Mouse (Mus musculus): ENCODE results near the gene Cldn7. TPM values are rescaled to one million over a fixed set of nuclear protein-coding genes. Genes with fewer than 3 reads are reported as not detected.

Cldn7 gene
- total RNA-seq, 1 experiment = 24.9 TPM

GRCm38 (mm10) chr11:69932254-69932653, 32.3 kb upstream of the Cldn7 start:
- DNase-seq (ENCODE audit: low read depth, low spot score) = no peak
- H3K9me3 ChIP-seq (ENCODE audit: control insufficient read depth, insufficient read depth, low read depth, low read length) = no peaks in the 10 kb centered on the region
- H3K36me3 ChIP-seq (ENCODE audit: control insufficient read depth, insufficient read depth, low read length, poor library complexity, severe bottlenecking) = no peaks in the 10 kb centered on the region
- H3K4me3 ChIP-seq (ENCODE audit: insufficient read depth in 1 of 2, low read depth in 1 of 2, low read length in 2 of 2, poor library complexity in 1 of 2, severe bottlenecking in 1 of 2) = no peak overlapping the region
- no peak overlapping the region for H3K9ac ChIP-seq (ENCODE audit: insufficient read depth, low read depth, low read length, poor library complexity, severe bottlenecking)
- peaks cover 0 to 7% of the 10 kb centered on the region in 2 experiments; a peak in 2 of 4 replicates for H3K4me1 ChIP-seq (ENCODE audit: control insufficient read depth in 2 of 2, insufficient read depth in 2 of 2, low read length in 2 of 2, poor library complexity in 1 of 2)
- no peak overlapping the region for H3K27ac ChIP-seq (ENCODE audit: insufficient read depth, low read depth, low read length, poor library complexity, severe bottlenecking)
- TF ChIP-seq ZNF384 (IDR thresholded peaks at IDR 0.05; ENCODE audit: low read depth, low read length) = no peak
- TF ChIP-seq ZC3H11A (IDR thresholded peaks at IDR 0.05; ENCODE audit: borderline replicate concordance, low read depth, low read length) = no peak
- TF ChIP-seq MAFK (IDR thresholded peaks at IDR 0.05; ENCODE audit: insufficient read depth, low read depth, low read length) = no peak
- no peak for TF ChIP-seq CHD2 (IDR thresholded peaks at IDR 0.05; ENCODE audit: low read depth, low read length)
- no peak for TF ChIP-seq HCFC1 (IDR thresholded peaks at IDR 0.05; ENCODE audit: borderline replicate concordance, insufficient read depth, low read length)
- in situ Hi-C loops (cut with MboI; ENCODE audit: low sequenced_read_pairs in 2 of 2, unreplicated experiment in 2 of 2) = loop anchor here in 1 of 2 experiments (10.0 kb wide), 1 partner anchor 283 kb away; the partner anchor contains the start of gene Slc16a11

GRCm38 (mm10) chr11:69933066-69933465, 31.5 kb upstream of the Cldn7 start:
- Histone ChIP-seq H3K9ac (ENCODE audit: insufficient read depth, low read depth, low read length, poor library complexity, severe bottlenecking) (no peak overlapping the region), H3K4me1 (ENCODE audit: control insufficient read depth in 2 of 2, insufficient read depth in 2 of 2, low read length in 2 of 2, poor library complexity in 1 of 2) (peaks cover 0 to 10% of the 10 kb centered on the region in 2 experiments; a peak in 2 of 4 replicates), H3K27ac (ENCODE audit: insufficient read depth, low read depth, low read length, poor library complexity, severe bottlenecking) (no peak overlapping the region), H3K36me3 (ENCODE audit: control insufficient read depth, insufficient read depth, low read length, poor library complexity, severe bottlenecking) (no peaks in the 10 kb centered on the region), H3K4me3 (ENCODE audit: insufficient read depth in 1 of 2, low read depth in 1 of 2, low read length in 2 of 2, poor library complexity in 1 of 2, severe bottlenecking in 1 of 2) (no peak overlapping the region), H3K9me3 (ENCODE audit: control insufficient read depth, insufficient read depth, low read depth, low read length) (no peaks in the 10 kb centered on the region)
- TF ChIP-seq ZC3H11A (IDR thresholded peaks at IDR 0.05; ENCODE audit: borderline replicate concordance, low read depth, low read length) = no peak
- TF ChIP-seq CHD2 (IDR thresholded peaks at IDR 0.05; ENCODE audit: low read depth, low read length) = no peak
- TF ChIP-seq ZNF384 (IDR thresholded peaks at IDR 0.05; ENCODE audit: low read depth, low read length) = no peak
- TF ChIP-seq MAFK (IDR thresholded peaks at IDR 0.05; ENCODE audit: insufficient read depth, low read depth, low read length) = no peak
- TF ChIP-seq HCFC1 (IDR thresholded peaks at IDR 0.05; ENCODE audit: borderline replicate concordance, insufficient read depth, low read length) = no peak
- in situ Hi-C loops (cut with MboI; ENCODE audit: low sequenced_read_pairs in 2 of 2, unreplicated experiment in 2 of 2) = loop anchor here in 1 of 2 experiments (10.0 kb wide), 1 partner anchor 282 kb away; the partner anchor contains the start of gene Slc16a11
- DNase-seq (ENCODE audit: low read depth, low spot score) = no peak

GRCm38 (mm10) chr11:69934169-69934568, 30.4 kb upstream of the Cldn7 start:
- DNase-seq (ENCODE audit: low read depth, low spot score) = peak; percentile 91
- 0 out of 2 replicates have a peak, but pooled peaks have one; percentile 36 for TF ChIP-seq HCFC1 (IDR thresholded peaks at IDR 0.05; ENCODE audit: borderline replicate concordance, insufficient read depth, low read length)
- peak; percentile 87 for TF ChIP-seq ZC3H11A (IDR thresholded peaks at IDR 0.05; ENCODE audit: borderline replicate concordance, low read depth, low read length)
- no peak for TF ChIP-seq CHD2 (IDR thresholded peaks at IDR 0.05; ENCODE audit: low read depth, low read length)
- Histone ChIP-seq H3K4me3 (ENCODE audit: insufficient read depth in 1 of 2, low read depth in 1 of 2, low read length in 2 of 2, poor library complexity in 1 of 2, severe bottlenecking in 1 of 2) (peak overlapping the region in 1 of 2 experiments; percentile 43; a peak in 3 of 4 replicates), H3K36me3 (ENCODE audit: control insufficient read depth, insufficient read depth, low read length, poor library complexity, severe bottlenecking) (no peaks in the 10 kb centered on the region), H3K4me1 (ENCODE audit: control insufficient read depth in 2 of 2, insufficient read depth in 2 of 2, low read length in 2 of 2, poor library complexity in 1 of 2) (peaks cover 0 to 21% of the 10 kb centered on the region in 2 experiments; a peak in 2 of 4 replicates), H3K27ac (ENCODE audit: insufficient read depth, low read depth, low read length, poor library complexity, severe bottlenecking) (no peak overlapping the region), H3K9me3 (ENCODE audit: control insufficient read depth, insufficient read depth, low read depth, low read length) (no peaks in the 10 kb centered on the region), H3K9ac (ENCODE audit: insufficient read depth, low read depth, low read length, poor library complexity, severe bottlenecking) (peak overlapping the region; percentile 44; the same call in 1 of the 2 replicates)
- in situ Hi-C loops (cut with MboI; ENCODE audit: low sequenced_read_pairs in 2 of 2, unreplicated experiment in 2 of 2) = loop anchor here in 1 of 2 experiments (10.0 kb wide), 1 partner anchor 281 kb away; the partner anchor contains the start of gene Slc16a11

GRCm38 (mm10) chr11:69934681-69935080, 29.9 kb upstream of the Cldn7 start:
- no peaks in the 10 kb centered on the region for H3K9me3 ChIP-seq (ENCODE audit: control insufficient read depth, insufficient read depth, low read depth, low read length)
- in situ Hi-C loops (cut with MboI; ENCODE audit: low sequenced_read_pairs in 2 of 2, unreplicated experiment in 2 of 2) = loop anchor here in 1 of 2 experiments (10.0 kb wide), 1 partner anchor 280 kb away; the partner anchor contains the start of gene Slc16a11

More at GRCm38 (mm10) chr11:69934681-69935080, 29.9 kb upstream of the Cldn7 start:
- Histone ChIP-seq H3K4me3 (ENCODE audit: insufficient read depth in 1 of 2, low read depth in 1 of 2, low read length in 2 of 2, poor library complexity in 1 of 2, severe bottlenecking in 1 of 2) (peak overlapping the region in 1 of 2 experiments; percentile 43; a peak in 2 of 4 replicates), H3K27ac (ENCODE audit: insufficient read depth, low read depth, low read length, poor library complexity, severe bottlenecking) (no peak overlapping the region), H3K4me1 (ENCODE audit: control insufficient read depth in 2 of 2, insufficient read depth in 2 of 2, low read length in 2 of 2, poor library complexity in 1 of 2) (peaks cover 0 to 22% of the 10 kb centered on the region in 2 experiments; a peak in 2 of 4 replicates), H3K36me3 (ENCODE audit: control insufficient read depth, insufficient read depth, low read length, poor library complexity, severe bottlenecking) (no peaks in the 10 kb centered on the region), H3K9ac (ENCODE audit: insufficient read depth, low read depth, low read length, poor library complexity, severe bottlenecking) (no peak overlapping the region)
- DNase-seq (ENCODE audit: low read depth, low spot score) = no peak
- no peak for TF ChIP-seq CHD2 (IDR thresholded peaks at IDR 0.05; ENCODE audit: low read depth, low read length)
- TF ChIP-seq ZNF384 (IDR thresholded peaks at IDR 0.05; ENCODE audit: low read depth, low read length) = no peak
